Mouse (Mus musculus) Muller cell, postnatal 12 days (primary cell): ENCODE results near the gene Mamld1.

Source experiments
- DNase-seq: peaks from one replicate; pipeline ENCODE4 v3.0.0-alpha.2; 2015; ENCODE audit errors: inconsistent ontology term

The Mamld1 gene

GRCm38 (mm10) chrX:71049864-71050576 is at the start of gene Mamld1:
Gene Mamld1 (plus strand): TSS chrX:71050256.
- DNase-seq, result peak; percentile 89

GRCm38 (mm10) chrX:71024718-71025117 is 25.3 kb upstream of the Mamld1 start:
- peak; percentile 19 for DNase-seq

GRCm38 (mm10) chrX:71028007-71028406 is 22.0 kb upstream of the Mamld1 start:
- DNase-seq, result peak; percentile 81

GRCm38 (mm10) chrX:71028976-71029375 is 21.1 kb upstream of the Mamld1 start:
- DNase-seq, result peak; percentile 62

- DNase-seq, result peak; percentile 47
These were observed 738 bp downstream of the Mamld1 start for GRCm38 (mm10) chrX:71050677-71051311.

GRCm38 (mm10) chrX:71051361-71052114 is 1.5 kb downstream of the Mamld1 start:
- DNase-seq, result peak; percentile 75

- peak; percentile 77 for DNase-seq
These were observed 2.0 kb downstream of the Mamld1 start for GRCm38 (mm10) chrX:71052115-71052478.

- DNase-seq, result peak; percentile 24
These were observed 2.6 kb downstream of the Mamld1 start for GRCm38 (mm10) chrX:71052481-71053216.

GRCm38 (mm10) chrX:71053246-71053645 is 3.2 kb downstream of the Mamld1 start:
- no peak for DNase-seq

- no peak for DNase-seq
These were observed 6.9 kb downstream of the Mamld1 start for GRCm38 (mm10) chrX:71056968-71057367.

GRCm38 (mm10) chrX:71085092-71085807 is 35.2 kb downstream of the Mamld1 start:
- no peak for DNase-seq

- DNase-seq, result no peak
These were observed 37.5 kb downstream of the Mamld1 start for GRCm38 (mm10) chrX:71087370-71088079.

- peak; percentile 44 for DNase-seq
These were observed 38.0 kb downstream of the Mamld1 start for GRCm38 (mm10) chrX:71088080-71088414.

- no peak for DNase-seq
These were observed 55.8 kb downstream of the Mamld1 start for GRCm38 (mm10) chrX:71105820-71106219.

- DNase-seq, result no peak
These were observed 56.3 kb downstream of the Mamld1 start for GRCm38 (mm10) chrX:71106392-71106791.

- peak; percentile 3 for DNase-seq
These were observed 58.1 kb downstream of the Mamld1 start for GRCm38 (mm10) chrX:71108056-71108735.

- DNase-seq, result no peak
These were observed 60.3 kb downstream of the Mamld1 start for GRCm38 (mm10) chrX:71110333-71110732.

- DNase-seq, result no peak
These were observed 72.6 kb downstream of the Mamld1 start for GRCm38 (mm10) chrX:71122359-71123293.

- no peak for DNase-seq
These were observed 75.0 kb downstream of the Mamld1 start for GRCm38 (mm10) chrX:71125013-71125412.
